In the genomic region with DNA sequence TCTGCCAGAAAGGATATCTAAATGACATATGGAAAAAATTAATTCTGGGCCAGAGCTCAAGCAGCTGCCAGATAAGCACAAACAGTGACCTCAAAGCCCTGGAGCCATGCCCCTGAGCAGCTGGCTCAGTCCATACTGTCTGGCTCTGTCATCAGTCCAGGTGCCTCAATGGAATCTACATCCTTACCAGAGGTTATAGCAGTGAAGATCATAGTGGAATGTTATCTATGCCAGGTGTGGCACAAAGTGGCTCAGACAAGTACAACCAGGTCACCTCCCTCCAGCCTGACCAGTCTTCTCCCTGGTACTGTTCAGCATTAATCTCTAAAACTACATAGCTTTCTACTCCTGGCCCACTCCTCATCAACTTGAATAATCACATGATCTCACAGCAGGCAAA, we compare ENCODE assay signal across 10 mouse cellular contexts.
A peak's percentile ranks its signal among the peaks of the same experiment; 100 is the strongest.
DNase-seq lines count a peak whose midpoint lies in the region; ATAC-seq and TF ChIP-seq lines count a peak whose summit lies in the region.
"Had no signal": no experiment of that assay in that cellular context is flagged by ENCODE, and none has a peak within 500 bp of the region (broad histone marks: within the 10 kb centered on the region; RNA-seq: fewer than 3 reads in every experiment).

No protein-coding gene starts in this region.

- no peak for TF ChIP-seq EP300 in lung, postnatal 0 days (IDR thresholded peaks at IDR 0.05)

- no peaks in the 10 kb centered on the region for H3K9me3 ChIP-seq in lung, postnatal 0 days (ENCODE audit: low read length)
- H3K9me3 ChIP-seq in forebrain, embryonic 14.5 days (replicated peaks; ENCODE audit: control insufficient read depth, low read length) = peaks cover 16% of the 10 kb centered on the region
- peaks cover 43% of the 10 kb centered on the region for H3K9me3 ChIP-seq in limb, embryonic 13.5 days

- no peak for TF ChIP-seq CTCF in lung, postnatal 0 days (IDR thresholded peaks at IDR 0.05)

- no peak overlapping the region for H3K4me2 ChIP-seq in lung, postnatal 0 days (replicated peaks; ENCODE audit: low read depth, low read length)
- H3K4me2 ChIP-seq in forebrain, embryonic 14.5 days (ENCODE audit: low read length) = no peak overlapping the region
- H3K4me2 ChIP-seq in limb, embryonic 13.5 days (replicated peaks) = no peak overlapping the region

- no peaks in the 10 kb centered on the region for H3K36me3 ChIP-seq in lung, postnatal 0 days (ENCODE audit: insufficient read depth, low read length)
- H3K36me3 ChIP-seq in forebrain, embryonic 14.5 days (ENCODE audit: control insufficient read depth, insufficient read depth, low read length) = no peaks in the 10 kb centered on the region
- H3K36me3 ChIP-seq in limb, embryonic 13.5 days = no peaks in the 10 kb centered on the region

- H3K4me1 ChIP-seq in lung, postnatal 0 days (ENCODE audit: insufficient read depth, low read depth, low read length) = no peaks in the 10 kb centered on the region
- H3K4me1 ChIP-seq in forebrain, embryonic 14.5 days (ENCODE audit: control insufficient read depth, insufficient read depth, low read length) = no peaks in the 10 kb centered on the region
- H3K4me1 ChIP-seq in limb, embryonic 13.5 days = no peaks in the 10 kb centered on the region

- DNase-seq in lung, postnatal 0 days (ENCODE audit: low spot score) = no peak
- DNase-seq in lung, postnatal 25 days (ENCODE audit: low spot score) = no peak
- no peak for DNase-seq in forebrain, embryonic 14.5 days (ENCODE audit: low spot score)
- no peak for DNase-seq in testis, postnatal 14 days (ENCODE audit: low spot score)
- no peak for DNase-seq in spleen, postnatal 10 days (ENCODE audit: low spot score in 2 of 2)
- no peak for DNase-seq in urinary bladder, postnatal 4 days (ENCODE audit: low spot score in 2 of 2)
- DNase-seq: kidney, postnatal 36 days had no signal

- H3K9ac ChIP-seq in lung, postnatal 0 days (replicated peaks; ENCODE audit: low read depth) = no peak overlapping the region
- no peak overlapping the region for H3K9ac ChIP-seq in forebrain, embryonic 14.5 days (ENCODE audit: low read length)
- no peak overlapping the region for H3K9ac ChIP-seq in limb, embryonic 13.5 days

- no peak overlapping the region for H3K27ac ChIP-seq in lung, postnatal 0 days (ENCODE audit: low read length)
- H3K27ac ChIP-seq in forebrain, embryonic 14.5 days (ENCODE audit: low read depth, low read length) = no peak overlapping the region
- H3K27ac ChIP-seq in limb, embryonic 13.5 days = no peak overlapping the region
- H3K27ac ChIP-seq: macrophage had no signal

- no peak overlapping the region for H3K4me3 ChIP-seq in lung, postnatal 0 days (ENCODE audit: low read depth, low read length)
- H3K4me3 ChIP-seq in forebrain, embryonic 14.5 days (ENCODE audit: low read depth, low read length) = no peak overlapping the region
- no peak overlapping the region for H3K4me3 ChIP-seq in limb, embryonic 13.5 days

- no peaks in the 10 kb centered on the region for H3K27me3 ChIP-seq in lung, postnatal 0 days (replicated peaks; ENCODE audit: insufficient read depth, low read length)
- no peaks in the 10 kb centered on the region for H3K27me3 ChIP-seq in forebrain, embryonic 14.5 days (replicated peaks; ENCODE audit: control insufficient read depth, insufficient read depth, low read length)
- no peaks in the 10 kb centered on the region for H3K27me3 ChIP-seq in limb, embryonic 13.5 days

- peak; percentile 37; the same call in 1 of the 2 replicates for ATAC-seq in lung, postnatal 0 days
- ATAC-seq in forebrain, embryonic 14.5 days = peak; percentile 42
- peak; percentile 73 for ATAC-seq in limb, embryonic 13.5 days (ENCODE audit: low FRiP score, low read depth)
- ATAC-seq in neutrophil, adult 5-6 weeks (ENCODE audit: extremely low read depth, insufficient number of reproducible peaks, low FRiP score, poor library complexity, severe bottlenecking) = 0 out of 2 replicates have a peak, but pooled peaks have one; percentile 18

Comparison
In these comparisons a context has a peak if more than half of its experiments do, and no peak if none do; other contexts are left out.
1. ATAC-seq: peak in every context shown above with its lines; median percentile 73 in limb, embryonic 13.5 days; 42 in forebrain, embryonic 14.5 days; 37 in lung, postnatal 0 days; 18 in neutrophil, adult 5-6 weeks.